Mouse (Mus musculus) embryonic fibroblast, embryonic 13.5 days (primary cell): ENCODE data around the gene St3gal6. TPM values are rescaled to one million over a fixed set of nuclear protein-coding genes. Genes with fewer than 3 reads are reported as not detected.

Experiments used
- H3K27ac ChIP-seq: 2 replicates; pipeline ENCODE4 v1.5.1; 2012; ENCODE audit warnings: low read length, control low read depth, inconsistent platforms; ENCODE audit not compliant: insufficient read depth
- H3K4me1 ChIP-seq: 2 replicates; pipeline ENCODE4 v1.6.1; 2011; ENCODE audit warnings: low read length; ENCODE audit not compliant: control insufficient read depth, insufficient read depth
- H3K4me3 ChIP-seq: 2 replicates; pipeline ENCODE4 v1.5.1; 2011; ENCODE audit warnings: mild to moderate bottlenecking, control low read depth, low read length; ENCODE audit not compliant: insufficient read depth
- CTCF ChIP-seq: IDR thresholded peaks from 2 replicates; pipeline ENCODE4 v1.5.1; 2011; ENCODE audit warnings: mild to moderate bottlenecking, control low read depth, low read length, moderate library complexity, borderline replicate concordance; ENCODE audit not compliant: insufficient read depth
- POLR2A ChIP-seq: IDR thresholded peaks from 2 replicates; pipeline ENCODE4 v1.6.1; 2011; ENCODE audit warnings: low read depth, mild to moderate bottlenecking, control low read depth, low read length, moderate library complexity
- polyA plus RNA-seq: library from polyadenylated mRNA; stranded (reverse); fragments of >200 nt; gene quantifications from 2 replicates; pipeline ENCODE4 v1.2.4, GENCODE M21; 2011; ENCODE audit warnings: low read depth; ENCODE audit not compliant: missing spikeins, insufficient read length

Gene St3gal6
- polyA plus RNA-seq, 1 experiment, result 8.0 TPM

DNA sequence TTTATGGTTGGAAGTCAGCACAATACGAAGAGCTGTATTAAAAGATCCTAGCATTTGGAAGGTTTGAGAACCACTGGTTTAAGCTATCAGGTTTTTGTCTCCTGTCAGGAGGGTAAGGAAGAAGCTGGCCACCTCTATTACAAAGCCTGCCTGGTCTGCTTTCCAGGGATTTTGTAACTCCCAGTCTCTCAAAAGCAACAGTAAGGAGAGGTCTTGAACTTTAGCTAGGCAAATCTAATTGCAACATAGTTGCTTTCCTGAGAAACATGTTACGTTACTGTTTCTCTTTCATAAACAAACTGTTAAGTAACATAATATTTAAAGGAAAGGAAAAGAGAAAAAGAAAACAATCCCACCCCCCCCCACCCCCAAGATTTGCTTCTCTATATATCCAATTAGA, 12.0 kb upstream of the St3gal6 start:
- Histone ChIP-seq H3K27ac (no peak overlapping the region), H3K4me3 (no peak overlapping the region), H3K4me1 (no peaks in the 10 kb centered on the region)
- TF ChIP-seq POLR2A (no peak), CTCF (no peak)

DNA sequence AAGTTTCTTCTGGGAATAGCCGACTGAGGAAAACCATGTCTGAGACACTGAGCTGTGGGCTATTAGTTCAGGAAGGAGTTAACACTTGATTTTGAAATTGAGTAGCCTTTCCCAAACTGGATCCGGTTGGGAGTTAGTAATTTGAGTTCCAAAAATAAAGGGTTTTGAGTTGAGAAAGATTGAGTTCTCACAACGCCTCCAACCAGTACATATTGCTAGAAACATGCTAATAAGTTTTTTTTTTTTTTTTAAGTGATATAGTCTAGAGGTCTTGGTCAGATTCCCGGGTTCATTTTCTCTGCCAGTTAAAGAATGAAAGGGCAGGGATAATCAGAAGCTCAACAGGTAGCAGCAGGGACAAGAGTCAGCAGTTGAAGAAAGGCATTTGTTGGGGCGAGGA, 11.2 kb upstream of the St3gal6 start:
- no peak overlapping the region for H3K27ac ChIP-seq
- TF ChIP-seq POLR2A, result no peak
- no peak for TF ChIP-seq CTCF
- no peaks in the 10 kb centered on the region for H3K4me1 ChIP-seq
- no peak overlapping the region for H3K4me3 ChIP-seq

DNA sequence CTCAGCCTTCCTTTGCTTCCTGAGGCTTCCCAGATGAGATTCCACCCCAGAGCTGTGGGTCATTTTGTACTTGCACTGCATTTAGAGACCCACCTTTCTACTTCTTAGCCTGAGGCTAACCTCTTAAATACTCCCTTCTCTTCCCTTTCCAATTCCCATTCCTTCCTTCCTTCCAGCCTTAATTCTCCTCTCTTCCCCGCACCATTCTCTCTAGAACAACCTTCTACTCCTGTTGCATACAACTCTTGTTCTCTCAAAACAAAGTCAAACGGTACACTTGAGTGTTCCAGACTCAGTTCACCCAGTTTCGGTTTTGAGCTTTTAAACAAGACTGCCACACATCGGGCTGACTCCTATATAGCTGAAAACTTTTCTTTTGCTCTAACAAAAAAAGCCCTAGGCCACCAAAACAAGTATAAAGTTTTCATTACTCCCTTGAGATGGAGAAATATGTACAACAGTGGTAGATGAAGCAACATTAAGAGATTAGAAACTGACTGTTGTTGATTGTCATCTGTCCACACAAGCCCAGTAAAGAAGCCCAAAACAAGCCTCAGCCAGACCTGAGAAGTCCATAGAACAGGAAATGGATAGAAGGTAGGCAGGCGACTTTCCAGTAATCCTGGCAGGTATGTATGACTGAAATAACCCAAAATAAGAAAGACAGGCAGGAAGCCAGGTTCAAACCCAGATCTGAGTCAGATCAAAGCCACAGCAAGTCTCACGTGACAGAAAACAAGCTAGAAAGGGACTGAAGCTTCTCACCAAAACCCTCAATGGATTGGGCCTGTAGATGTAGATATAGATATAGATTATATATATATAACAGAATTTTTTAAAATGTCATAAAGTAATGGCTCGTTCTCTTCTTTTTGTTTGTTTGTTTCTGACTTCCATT, 10.5 kb upstream of the St3gal6 start:
- Histone ChIP-seq H3K27ac (no peak overlapping the region), H3K4me1 (no peaks in the 10 kb centered on the region), H3K4me3 (no peak overlapping the region)
- TF ChIP-seq POLR2A (no peak), CTCF (no peak)

DNA sequence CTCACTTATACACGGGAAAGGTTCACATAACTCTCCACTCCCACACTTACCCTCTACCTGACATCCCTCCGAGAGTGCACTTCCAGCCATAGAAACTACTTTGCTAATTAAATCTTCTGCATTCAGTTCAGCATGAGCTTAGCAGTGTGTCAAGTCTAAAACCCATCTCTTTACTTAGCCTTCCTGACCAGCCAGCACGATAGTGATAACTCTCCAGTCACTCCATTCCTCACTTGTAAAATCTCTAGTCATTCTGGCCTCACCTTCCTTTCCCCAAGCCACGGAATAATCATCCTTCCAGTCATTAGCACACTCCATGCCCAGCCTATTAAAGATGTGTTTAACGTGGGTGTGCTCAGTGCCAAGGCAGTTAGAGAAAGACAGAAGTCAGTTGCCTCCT, 9.7 kb upstream of the St3gal6 start:
- TF ChIP-seq CTCF (no peak), POLR2A (no peak)
- Histone ChIP-seq H3K4me3 (no peak overlapping the region), H3K4me1 (no peaks in the 10 kb centered on the region), H3K27ac (no peak overlapping the region)

DNA sequence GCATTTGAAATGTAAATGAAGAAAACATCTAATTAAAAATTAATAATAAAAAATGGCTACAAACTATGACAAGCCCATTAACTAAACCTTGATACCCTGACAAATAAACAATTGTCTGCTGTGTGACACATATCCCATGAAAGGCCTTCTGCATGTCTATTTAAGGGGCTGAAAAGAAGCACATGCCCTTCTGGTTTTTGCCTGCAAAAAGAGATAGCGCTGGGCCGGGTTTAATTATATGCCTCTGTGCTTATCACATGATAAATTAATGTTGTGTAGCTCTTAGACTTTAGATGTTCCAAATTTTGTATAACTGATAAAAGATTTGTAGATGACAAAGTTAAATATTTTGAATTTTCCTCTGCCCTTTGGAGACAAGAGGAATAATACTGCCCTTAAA, 9.2 kb upstream of the St3gal6 start:
- H3K4me1 ChIP-seq, result no peaks in the 10 kb centered on the region
- no peak overlapping the region for H3K4me3 ChIP-seq
- H3K27ac ChIP-seq, result no peak overlapping the region
- no peak for TF ChIP-seq POLR2A
- TF ChIP-seq CTCF, result no peak

DNA sequence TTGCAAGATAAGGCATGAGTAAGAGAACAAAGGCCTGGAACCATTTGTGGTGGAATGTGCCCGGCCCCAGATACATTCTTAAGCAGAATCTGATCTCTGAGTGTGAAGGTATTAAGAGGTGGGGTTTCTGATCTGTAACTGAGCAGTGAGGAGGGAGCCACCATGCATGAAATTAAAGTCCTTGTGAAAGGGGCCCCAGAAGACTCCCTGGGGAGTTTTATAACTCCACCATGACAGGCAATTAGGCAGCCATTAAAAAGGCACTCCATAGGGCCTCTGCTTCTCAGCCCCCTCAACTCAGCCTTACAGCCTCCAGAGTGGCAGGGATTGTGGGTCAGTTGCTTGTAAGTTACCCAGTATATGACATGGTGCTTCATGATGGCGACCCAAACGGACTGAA, 8.5 kb upstream of the St3gal6 start:
- Histone ChIP-seq H3K4me3 (no peak overlapping the region), H3K4me1 (no peaks in the 10 kb centered on the region), H3K27ac (no peak overlapping the region)
- TF ChIP-seq POLR2A (no peak), CTCF (no peak)

DNA sequence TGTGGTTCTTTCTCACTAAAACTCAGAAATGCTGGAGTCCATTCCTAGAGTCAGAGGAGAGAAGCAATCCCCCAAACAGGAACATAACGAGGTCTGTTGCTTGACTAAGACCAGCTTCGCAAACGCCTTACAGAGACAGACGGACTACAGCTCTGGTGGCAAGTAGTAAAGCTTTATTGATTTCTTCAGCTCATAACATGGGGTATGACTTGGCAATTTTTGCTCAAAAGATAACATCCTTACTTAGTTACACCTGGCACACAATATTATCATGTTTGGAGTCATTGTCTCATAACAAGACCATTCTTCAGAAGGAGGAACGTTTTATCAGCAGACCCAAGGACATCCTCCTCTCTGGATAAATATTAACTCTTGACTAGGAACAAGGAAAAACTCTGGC, 3.8 kb upstream of the St3gal6 start:
- Histone ChIP-seq H3K4me1 (no peaks in the 10 kb centered on the region), H3K4me3 (no peak overlapping the region), H3K27ac (no peak overlapping the region)
- TF ChIP-seq POLR2A, result no peak
- no peak for TF ChIP-seq CTCF

DNA sequence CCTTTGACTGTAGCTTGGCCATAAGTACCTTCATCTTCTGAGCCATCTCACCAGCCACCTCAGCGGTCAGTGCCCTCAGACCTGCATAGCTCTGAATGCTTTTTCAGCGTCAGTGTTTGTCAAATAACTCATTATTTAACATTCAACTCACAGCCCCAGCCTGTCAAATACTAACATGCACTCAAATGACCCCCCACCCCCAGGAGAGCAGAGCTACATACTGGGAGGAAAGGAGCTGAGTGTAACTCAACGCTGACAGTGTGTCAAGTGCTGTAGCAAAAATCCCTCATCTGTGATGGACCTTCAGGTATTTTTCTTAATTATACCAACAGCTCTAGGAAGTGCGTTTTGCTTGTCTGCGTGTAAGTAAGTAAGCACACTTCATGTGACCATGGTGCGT, 2.7 kb upstream of the St3gal6 start:
- no peak overlapping the region for H3K27ac ChIP-seq
- no peaks in the 10 kb centered on the region for H3K4me1 ChIP-seq
- H3K4me3 ChIP-seq, result no peak overlapping the region
- TF ChIP-seq CTCF (no peak), POLR2A (no peak)

DNA sequence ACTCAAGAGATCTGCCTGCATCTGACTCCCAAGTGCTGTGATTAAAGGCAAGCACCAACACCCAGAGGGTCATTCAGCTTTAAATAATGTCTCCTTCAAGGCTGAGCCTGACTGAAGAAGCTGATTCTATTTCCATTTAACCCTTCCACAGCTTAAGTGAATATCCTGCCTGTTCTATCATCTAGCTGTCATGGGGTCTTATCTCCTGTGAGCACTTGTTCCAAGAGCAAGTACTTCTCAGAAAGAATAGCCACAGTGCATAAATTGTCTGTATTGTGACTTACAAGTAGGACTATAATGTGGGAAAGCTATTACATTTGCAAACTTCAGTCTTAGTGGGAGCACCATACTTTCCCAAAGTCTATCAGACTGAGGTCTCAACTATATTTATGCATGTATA, 1.8 kb upstream of the St3gal6 start:
- TF ChIP-seq POLR2A, result no peak
- Histone ChIP-seq H3K4me3 (no peak overlapping the region), H3K4me1 (no peaks in the 10 kb centered on the region)

DNA sequence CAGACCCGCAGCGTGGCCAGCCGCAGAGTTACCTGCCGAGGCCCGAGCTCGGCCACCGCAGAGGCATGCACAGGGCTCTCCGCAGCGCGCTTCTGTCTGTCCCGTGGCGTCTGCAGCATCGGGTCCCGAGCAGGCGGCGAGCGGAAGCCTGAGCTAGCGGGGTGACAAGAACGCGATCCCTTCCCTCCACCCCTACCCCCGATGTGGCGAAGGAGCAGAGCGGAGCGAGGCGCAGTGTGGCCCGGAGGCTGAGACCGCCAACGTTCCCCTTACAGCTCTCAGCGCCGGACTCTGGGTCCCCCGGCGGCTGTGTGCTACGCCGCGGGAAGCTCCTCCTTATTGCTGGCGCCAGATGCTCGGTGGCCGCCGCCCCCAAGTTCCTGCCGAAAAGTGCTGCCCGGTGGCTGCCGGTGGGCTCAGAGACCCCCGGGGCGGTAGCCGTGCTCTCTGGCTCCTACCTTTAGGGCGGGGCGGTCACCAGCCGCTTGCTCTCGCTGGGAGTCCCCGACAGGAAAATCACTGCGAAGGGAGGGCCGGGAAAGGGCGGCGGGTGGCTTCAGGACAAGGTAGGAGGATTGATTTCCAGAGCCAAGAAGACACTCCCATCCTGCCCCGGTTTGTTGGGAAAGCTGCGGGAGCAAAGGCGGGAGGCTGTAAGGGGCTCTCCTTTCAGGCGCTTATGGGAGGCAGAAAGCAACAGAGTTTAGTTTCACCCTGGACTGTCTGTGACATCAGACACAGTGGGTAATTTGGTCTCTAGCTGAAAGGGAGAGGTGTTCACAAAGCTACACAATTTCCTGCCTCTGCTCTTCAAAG, 791 bp downstream of the St3gal6 start:
- Histone ChIP-seq H3K4me3 (peak overlapping the region; percentile 58), H3K27ac (no peak overlapping the region), H3K4me1 (0 out of 2 replicates have a peak, but pooled peaks cover 2% of the 10 kb centered on the region)
- peak; percentile 38; the same call in 1 of the 2 replicates for TF ChIP-seq POLR2A
- no peak for TF ChIP-seq CTCF

More for the DNA sequence above, 1.8 kb upstream of the St3gal6 start:
- H3K27ac ChIP-seq, result no peak overlapping the region
